Mouse (Mus musculus) kidney, embryonic 14.5 days (tissue): ENCODE results near the gene Trpc7. TPM values are rescaled to one million over a fixed set of nuclear protein-coding genes. Genes with fewer than 3 reads are reported as not detected.
A peak's percentile ranks its signal among the peaks of the same experiment; 100 is the strongest.

Experiments used
- ATAC-seq: fragments of 200-750 bp; cut with Nextera tagmentation; 2 replicates; pipeline ENCODE4 v1.8.0; 2017; ENCODE audit warnings: moderate number of reproducible peaks, mild to moderate bottlenecking, moderate TSS enrichment, moderate library complexity; ENCODE audit not compliant: low FRiP score, low TSS enrichment
- H3K27ac ChIP-seq: fragments of 300-500 bp; sonication (generic); 2 replicates; pipeline ENCODE4 v1.5.1; 2014; ENCODE audit warnings: low read depth, mild to moderate bottlenecking, low read length, moderate library complexity, mixed read lengths
- H3K27me3 ChIP-seq: fragments of 300-500 bp; sonication (generic); 2 replicates; pipeline ENCODE4 v1.6.1; 2014; ENCODE audit warnings: mild to moderate bottlenecking, low read length; ENCODE audit not compliant: control insufficient read depth, insufficient read depth
- H3K36me3 ChIP-seq: fragments of 300-500 bp; sonication (generic); 2 replicates; pipeline ENCODE4 v1.6.1; 2014; ENCODE audit warnings: low read length, mixed read lengths; ENCODE audit not compliant: control insufficient read depth, insufficient read depth
- H3K4me1 ChIP-seq: fragments of 300-500 bp; sonication (generic); 2 replicates; pipeline ENCODE4 v1.6.1; 2014; ENCODE audit warnings: low read length, mixed read lengths; ENCODE audit not compliant: control insufficient read depth, insufficient read depth
- H3K4me2 ChIP-seq: fragments of 300-500 bp; sonication (generic); replicated peaks from 2 replicates; pipeline ENCODE4 v1.6.1; 2014; ENCODE audit warnings: low read depth, mild to moderate bottlenecking, low read length
- H3K4me3 ChIP-seq: fragments of 300-500 bp; sonication (generic); 2 replicates; pipeline ENCODE4 v1.5.1; 2014; ENCODE audit warnings: mild to moderate bottlenecking, low read length
- H3K9ac ChIP-seq: fragments of 300-500 bp; sonication (generic); 2 replicates; pipeline ENCODE4 v1.6.1; 2014; ENCODE audit warnings: low read depth, mild to moderate bottlenecking, low read length, moderate library complexity
- H3K9me3 ChIP-seq: fragments of 300-500 bp; sonication (generic); 2 replicates; pipeline ENCODE4 v1.6.1; 2016; ENCODE audit warnings: low read length; ENCODE audit not compliant: control insufficient read depth
- WGBS: fragments of 180-500 bp; shearing (Covaris S2); extraction: QIAGEN DNeasy Blood & Tissue Kit; methylation state at CpG from one replicate; pipeline ENCODE4 v1.1.7; 2014; 5-methylcytosine and 5-hydroxymethylcytosine counted together
- polyA plus RNA-seq: library from polyadenylated mRNA; unstranded; fragments of >200 nt; fragmentation: Nextera tagmentation; extraction: Ambion mirVana; gene quantifications from 2 replicates; pipeline ENCODE4 v1.2.1, GENCODE M21; 2014

Gene Trpc7
- polyA plus RNA-seq, 1 experiment from 2014 or later, result 0.14 TPM

GRCm38 (mm10) chr13:56780746-56781469 is 114.9 kb downstream of the Trpc7 start:
- ATAC-seq, result no peak
- H3K27ac ChIP-seq, result no peak overlapping the region
- 68% methylated on average over 13 of the region's 13 CpGs for WGBS
- H3K9ac ChIP-seq, result no peak overlapping the region
- 0 out of 2 replicates have a peak, but pooled peaks cover 3% of the 10 kb centered on the region for H3K4me1 ChIP-seq
- H3K36me3 ChIP-seq, result no peaks in the 10 kb centered on the region
- no peak overlapping the region for H3K4me3 ChIP-seq
- peaks cover 4% of the 10 kb centered on the region; the same call in 1 of the 2 replicates for H3K9me3 ChIP-seq
- no peak overlapping the region for H3K4me2 ChIP-seq
- no peaks in the 10 kb centered on the region for H3K27me3 ChIP-seq

GRCm38 (mm10) chr13:56774304-56774703 is 121.5 kb downstream of the Trpc7 start:
- no peak for ATAC-seq
- 57% methylated on average over 5 of the region's 5 CpGs for WGBS
- Histone ChIP-seq H3K9ac (no peak overlapping the region), H3K27me3 (no peaks in the 10 kb centered on the region), H3K36me3 (no peaks in the 10 kb centered on the region), H3K4me2 (no peak overlapping the region), H3K27ac (no peak overlapping the region), H3K9me3 (no peaks in the 10 kb centered on the region), H3K4me1 (0 out of 2 replicates have a peak, but pooled peaks cover 3% of the 10 kb centered on the region), H3K4me3 (no peak overlapping the region)

- no peak overlapping the region for H3K4me3 ChIP-seq
- no peaks in the 10 kb centered on the region for H3K9me3 ChIP-seq
- WGBS, result 32% methylated on average over 14 of the region's 14 CpGs
- H3K4me1 ChIP-seq, result peaks cover 3% of the 10 kb centered on the region; the same call in 1 of the 2 replicates
- H3K9ac ChIP-seq, result no peak overlapping the region
- H3K4me2 ChIP-seq, result no peak overlapping the region
- H3K27ac ChIP-seq, result no peak overlapping the region
- H3K27me3 ChIP-seq, result no peaks in the 10 kb centered on the region
- ATAC-seq, result peak; percentile 41; the same call in 1 of the 2 replicates
- H3K36me3 ChIP-seq, result no peaks in the 10 kb centered on the region
Observed at GRCm38 (mm10) chr13:56773262-56773870, 122.4 kb downstream of the Trpc7 start.

GRCm38 (mm10) chr13:56772592-56772991 is 123.2 kb downstream of the Trpc7 start:
- no peaks in the 10 kb centered on the region for H3K36me3 ChIP-seq
- H3K27me3 ChIP-seq, result no peaks in the 10 kb centered on the region
- no peaks in the 10 kb centered on the region for H3K9me3 ChIP-seq
- no peak overlapping the region for H3K4me2 ChIP-seq
- H3K9ac ChIP-seq, result no peak overlapping the region
- 35% methylated on average over 3 of the region's 3 CpGs for WGBS
- peaks cover 3% of the 10 kb centered on the region; the same call in 1 of the 2 replicates for H3K4me1 ChIP-seq
- no peak overlapping the region for H3K27ac ChIP-seq
- ATAC-seq, result no peak
- no peak overlapping the region for H3K4me3 ChIP-seq

GRCm38 (mm10) chr13:56770786-56771185 is 125.0 kb downstream of the Trpc7 start:
- WGBS, result 76% methylated on average over 5 of the region's 5 CpGs
- Histone ChIP-seq H3K36me3 (no peaks in the 10 kb centered on the region), H3K4me1 (peaks cover 3% of the 10 kb centered on the region), H3K27ac (no peak overlapping the region), H3K9ac (no peak overlapping the region), H3K4me3 (no peak overlapping the region), H3K9me3 (no peaks in the 10 kb centered on the region), H3K4me2 (no peak overlapping the region), H3K27me3 (no peaks in the 10 kb centered on the region)
- no peak for ATAC-seq

GRCm38 (mm10) chr13:56770136-56770578 is 125.6 kb downstream of the Trpc7 start:
- no peak overlapping the region for H3K4me3 ChIP-seq
- 75% methylated on average over 1 of the region's 1 CpGs for WGBS
- no peak for ATAC-seq

GRCm38 (mm10) chr13:56769431-56769830 is 126.4 kb downstream of the Trpc7 start:
- no peaks in the 10 kb centered on the region for H3K27me3 ChIP-seq
- H3K9me3 ChIP-seq, result no peaks in the 10 kb centered on the region
- no peak for ATAC-seq
- H3K4me1 ChIP-seq, result peaks cover 6% of the 10 kb centered on the region
- H3K27ac ChIP-seq, result no peak overlapping the region
- H3K4me3 ChIP-seq, result no peak overlapping the region
- WGBS, result 26% methylated on average over 4 of the region's 4 CpGs
- no peaks in the 10 kb centered on the region for H3K36me3 ChIP-seq
- H3K9ac ChIP-seq, result no peak overlapping the region
- H3K4me2 ChIP-seq, result no peak overlapping the region

More at GRCm38 (mm10) chr13:56770136-56770578, 125.6 kb downstream of the Trpc7 start:
- Histone ChIP-seq H3K9me3 (no peaks in the 10 kb centered on the region), H3K4me2 (no peak overlapping the region), H3K27ac (no peak overlapping the region), H3K27me3 (no peaks in the 10 kb centered on the region), H3K9ac (no peak overlapping the region), H3K36me3 (no peaks in the 10 kb centered on the region), H3K4me1 (peaks cover 6% of the 10 kb centered on the region)

GRCm38 (mm10) chr13:56766211-56766610 is 129.6 kb downstream of the Trpc7 start:
- no peak for ATAC-seq
- no peak overlapping the region for H3K9ac ChIP-seq
- 27% methylated on average over 5 of the region's 5 CpGs for WGBS
- H3K4me3 ChIP-seq, result no peak overlapping the region
- H3K27me3 ChIP-seq, result peaks cover 3% of the 10 kb centered on the region; the same call in 1 of the 2 replicates
- peaks cover 6% of the 10 kb centered on the region for H3K4me1 ChIP-seq
- no peaks in the 10 kb centered on the region for H3K9me3 ChIP-seq
- H3K4me2 ChIP-seq, result no peak overlapping the region
- no peak overlapping the region for H3K27ac ChIP-seq
- no peaks in the 10 kb centered on the region for H3K36me3 ChIP-seq
